ENCODE assay signal across 7 mouse cellular contexts in genomic region chr15:83349954-83350711, GRCm38 (mm10). TPM values are rescaled to one million over a fixed set of nuclear protein-coding genes. Genes with fewer than 3 reads are reported as not detected.
DNase-seq lines count a peak whose midpoint lies in the region; ATAC-seq lines count a peak whose summit lies in the region.

TSS of gene Arfgap3 (minus strand) at chr15:83350247.

- H3K4me3 ChIP-seq in embryonic facial prominence, embryonic 11.5 days (ENCODE audit: low read depth, low read length) = peak within 1 kb of the TSS; percentile 70
- peak within 1 kb of the TSS; percentile 76 for H3K4me3 ChIP-seq in limb, embryonic 11.5 days (ENCODE audit: low read depth, low read length)
- peak within 1 kb of the TSS; percentile 65 for H3K4me3 ChIP-seq in midbrain, embryonic 14.5 days (replicated peaks; ENCODE audit: low read depth, low read length)

- H3K9ac ChIP-seq in embryonic facial prominence, embryonic 11.5 days (replicated peaks; ENCODE audit: low read length) = peak within 1 kb of the TSS; percentile 71
- H3K9ac ChIP-seq in limb, embryonic 11.5 days (ENCODE audit: low read length) = peak within 1 kb of the TSS; percentile 77
- peak within 1 kb of the TSS; percentile 82 for H3K9ac ChIP-seq in midbrain, embryonic 14.5 days (replicated peaks; ENCODE audit: low read length)

- under 1% methylated on average over 39 of the region's 60 CpGs for WGBS in embryonic facial prominence, embryonic 11.5 days
- under 1% methylated on average over 60 of the region's 60 CpGs for WGBS in limb, embryonic 11.5 days
- under 1% methylated on average over 60 of the region's 60 CpGs for WGBS in midbrain, embryonic 14.5 days

- H3K9me3 ChIP-seq in embryonic facial prominence, embryonic 11.5 days (replicated peaks; ENCODE audit: control insufficient read depth, low read length) = no peaks in the 10 kb centered on the region
- H3K9me3 ChIP-seq in limb, embryonic 11.5 days (ENCODE audit: control insufficient read depth, low read length) = no peaks in the 10 kb centered on the region
- H3K9me3 ChIP-seq in midbrain, embryonic 14.5 days (ENCODE audit: control insufficient read depth, low read length) = no peaks in the 10 kb centered on the region

- ATAC-seq in embryonic facial prominence, embryonic 11.5 days (replicated peaks; ENCODE audit: insufficient number of reproducible peaks, low FRiP score, low TSS enrichment, low read depth) = peak; percentile 91
- peak; percentile 89 for ATAC-seq in limb, embryonic 11.5 days (ENCODE audit: insufficient number of reproducible peaks, low FRiP score, low TSS enrichment, low read depth)
- ATAC-seq in midbrain, embryonic 14.5 days (ENCODE audit: low FRiP score, low TSS enrichment) = peak; percentile 91

- no peak within 1 kb of the TSS for H3K27ac ChIP-seq in embryonic facial prominence, embryonic 11.5 days (replicated peaks; ENCODE audit: low read depth, low read length)
- H3K27ac ChIP-seq in limb, embryonic 11.5 days (replicated peaks; ENCODE audit: low read depth, low read length) = no peak within 1 kb of the TSS
- peak within 1 kb of the TSS; percentile 49 for H3K27ac ChIP-seq in midbrain, embryonic 14.5 days (replicated peaks; ENCODE audit: low read depth, low read length)

- DNase-seq in adrenal gland, postnatal 14 days = peak; percentile 96
- peak; percentile 97 for DNase-seq in embryonic facial prominence, embryonic 11.5 days (ENCODE audit: low spot score)
- DNase-seq in heart, adult 11 months = peak; percentile 99
- DNase-seq in kidney, adult 18-20 months = peak; percentile 95
- peak; percentile 97 for DNase-seq in limb, embryonic 11.5 days (ENCODE audit: low spot score)
- peak; percentile 98 for DNase-seq in midbrain, embryonic 14.5 days
- peak; percentile 87 to 94 for DNase-seq in spleen, adult 18-20 months

- no peaks in the 10 kb centered on the region for H3K27me3 ChIP-seq in embryonic facial prominence, embryonic 11.5 days (ENCODE audit: control insufficient read depth, insufficient read depth, low read length)
- no peaks in the 10 kb centered on the region for H3K27me3 ChIP-seq in limb, embryonic 11.5 days (ENCODE audit: control insufficient read depth, insufficient read depth, low read length)
- no peaks in the 10 kb centered on the region for H3K27me3 ChIP-seq in midbrain, embryonic 14.5 days (ENCODE audit: control insufficient read depth, insufficient read depth, low read length)

- H3K4me1 ChIP-seq in embryonic facial prominence, embryonic 11.5 days (ENCODE audit: control insufficient read depth, insufficient read depth, low read length) = no peaks in the 10 kb centered on the region
- H3K4me1 ChIP-seq in limb, embryonic 11.5 days (ENCODE audit: control insufficient read depth, insufficient read depth, low read length) = 0 out of 2 replicates have a peak, but pooled peaks cover 6% of the 10 kb centered on the region
- H3K4me1 ChIP-seq in midbrain, embryonic 14.5 days (ENCODE audit: control insufficient read depth, insufficient read depth, low read length) = peaks cover 11% of the 10 kb centered on the region

- peak within 1 kb of the TSS; percentile 90 for H3K4me2 ChIP-seq in embryonic facial prominence, embryonic 11.5 days (ENCODE audit: low read depth, low read length)
- peak within 1 kb of the TSS; percentile 87 for H3K4me2 ChIP-seq in limb, embryonic 11.5 days (ENCODE audit: low read depth, severe bottlenecking)
- H3K4me2 ChIP-seq in midbrain, embryonic 14.5 days (ENCODE audit: low read length) = peak within 1 kb of the TSS; percentile 86

- H3K36me3 ChIP-seq in embryonic facial prominence, embryonic 11.5 days (replicated peaks; ENCODE audit: control insufficient read depth, insufficient read depth, low read depth, low read length) = no peaks in the 10 kb centered on the region
- no peaks in the 10 kb centered on the region; the same call in 1 of the 2 replicates for H3K36me3 ChIP-seq in limb, embryonic 11.5 days (ENCODE audit: control insufficient read depth, insufficient read depth, low read length)
- H3K36me3 ChIP-seq in midbrain, embryonic 14.5 days (ENCODE audit: control insufficient read depth, insufficient read depth, low read length) = peaks cover 5% of the 10 kb centered on the region; the same call in 1 of the 2 replicates

RNA-seq across cellular contexts. Expression of gene Arfgap3, which starts in this region (rescaled TPM):
- total RNA-seq in adrenal gland, postnatal 14 days (2021) = 19.9 and 25.2 TPM in 2 replicates
- polyA plus RNA-seq in embryonic facial prominence, embryonic 11.5 days (2014; fragmentation: Nextera tagmentation; extraction: Ambion mirVana) = 37.0 and 40.8 TPM in 2 replicates
- 37.2 and 37.6 TPM in 2 replicates for polyA plus RNA-seq in limb, embryonic 11.5 days (2014; fragmentation: Nextera tagmentation; extraction: Ambion mirVana)
- polyA plus RNA-seq in midbrain, embryonic 14.5 days (2014; fragmentation: Nextera tagmentation; extraction: Ambion mirVana) = 42.2 and 45.0 TPM in 2 replicates
